Mouse (Mus musculus) megakaryocyte-erythroid progenitor cell, adult 5-6 weeks (primary cell): ENCODE measurements around the gene Rhox2h. TPM values are rescaled to one million over a fixed set of nuclear protein-coding genes. Genes with fewer than 3 reads are reported as not detected.
"Not testable (repeated sequence)": the region's sequence is repeated elsewhere in the genome, so short reads cannot be mapped to it uniquely, and the experiment has no call there.

Experiments used
- ATAC-seq: replicated peaks from 2 replicates; pipeline ENCODE4 v1.8.0; 2016; ENCODE audit warnings: mild to moderate bottlenecking, inconsistent platforms; ENCODE audit not compliant: severe bottlenecking, poor library complexity, low FRiP score, low TSS enrichment
- total RNA-seq, 2 experiments: library from RNA; stranded (forward) in 1 of 2; stranded (reverse) in 1 of 2; fragments of 200-1000, 215-1000 nt in 1 of 2; fragments of >200 nt in 1 of 2; fragmentation: Nextera tagmentation in 1 of 2; gene quantifications; 2 replicates each; pipeline ENCODE4 v1.2.3; 2014 to 2017

The Rhox2h gene
- total RNA-seq (2014; fragmentation: Nextera tagmentation) (not detected in 2 replicates), total RNA-seq (2017) (not detected in 2 replicates)

- ATAC-seq = not testable (repeated sequence)
Observed at GRCm38 (mm10) chrX:37673177-37673576, at the start of gene Rhox2h. Gene Rhox2h, minus strand, starts transcription at chrX:37673277.

GRCm38 (mm10) chrX:37701821-37702387 lies 28.8 kb upstream of the Rhox2h start:
- ATAC-seq = no peak

- ATAC-seq = no peak
Observed at GRCm38 (mm10) chrX:37692261-37692660, 19.2 kb upstream of the Rhox2h start.

DNA sequence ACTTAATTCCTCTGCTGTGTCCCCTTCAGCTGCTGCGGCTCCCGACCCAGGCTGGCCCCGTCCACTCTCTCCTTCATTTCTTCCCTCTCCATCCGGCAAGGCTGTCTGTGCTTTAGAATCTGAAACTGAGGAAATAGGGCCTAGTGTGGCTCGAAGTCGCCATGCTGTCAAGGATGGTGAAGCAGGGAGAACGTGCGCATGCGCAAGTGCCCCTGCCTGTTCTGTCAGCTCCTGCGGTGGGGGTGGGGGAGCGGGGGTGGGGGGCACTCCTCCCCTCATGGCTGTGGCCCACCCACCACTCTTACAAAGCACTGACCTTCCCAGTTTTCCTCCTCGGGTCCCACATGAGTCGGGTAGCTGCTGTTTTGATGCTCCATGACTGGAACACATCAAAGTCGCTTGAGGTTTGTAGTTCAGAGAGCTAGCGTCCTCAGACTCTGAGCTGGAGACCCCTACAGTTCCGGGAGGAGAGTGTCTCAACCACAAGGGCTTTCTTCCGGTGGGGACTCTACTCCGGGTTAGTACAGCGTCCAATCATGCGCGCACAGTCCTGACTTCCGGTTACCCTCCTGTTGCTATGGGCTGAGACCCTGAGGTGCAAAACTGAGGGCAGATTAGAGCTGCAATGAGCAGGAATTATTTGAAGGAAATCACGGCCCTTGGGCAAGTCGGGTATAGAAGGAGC lies 10.1 kb upstream of the Rhox2h start:
- no peak for ATAC-seq

GRCm38 (mm10) chrX:37668664-37669063 lies 4.4 kb downstream of the Rhox2h start, which contains the start of gene Rhox3h:
Gene Rhox3h, minus strand, starts transcription at chrX:37668764.
- not testable (repeated sequence) for ATAC-seq

GRCm38 (mm10) chrX:37651227-37651626 lies 21.9 kb downstream of the Rhox2h start, which contains the start of gene Rhox4g:
Gene Rhox4g, minus strand, starts transcription at chrX:37651327.
- ATAC-seq = not testable (repeated sequence)

- ATAC-seq = not testable (repeated sequence)
Observed at GRCm38 (mm10) chrX:37643370-37643769, 29.7 kb downstream of the Rhox2h start, which contains the start of gene Rhox2g. Gene Rhox2g, minus strand, starts transcription at chrX:37643470.

DNA sequence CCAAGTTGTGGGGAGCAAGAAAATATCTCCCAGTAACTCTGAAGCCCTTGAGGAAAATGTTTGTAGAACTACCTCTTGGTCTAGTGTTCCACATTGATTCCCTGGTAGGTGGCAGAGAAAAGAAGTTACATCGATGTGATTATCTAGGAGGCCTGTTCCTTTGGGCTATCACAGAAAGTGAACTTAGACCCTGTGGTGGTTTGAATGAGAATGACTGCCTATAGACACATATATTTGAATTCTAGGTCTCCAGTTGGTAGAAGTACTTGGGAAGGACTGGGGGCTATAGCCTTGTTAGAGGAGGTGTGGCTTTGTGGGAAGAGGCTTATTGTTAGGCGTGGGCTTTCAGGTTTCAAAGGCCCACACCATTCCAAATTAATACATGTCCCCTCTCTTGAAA lies 44.6 kb downstream of the Rhox2h start, which contains the start of gene Rhox3g:
Gene Rhox3g (minus strand): TSS at position 101 of the 400 bp plus-strand sequence.
- ATAC-seq = not testable (repeated sequence)

Other genes with a start within 250 kb of the Rhox2h start
- not detected in 2 replicates for gene Rhox4b, start 240.8 kb downstream of the Rhox2h start, total RNA-seq (2014; fragmentation: Nextera tagmentation)
- gene Rhox4b, start 240.8 kb downstream of the Rhox2h start, total RNA-seq (2017) = not detected in 2 replicates
- gene Rhox2c, start 219.6 kb downstream of the Rhox2h start, total RNA-seq (2014; fragmentation: Nextera tagmentation) = not detected in 2 replicates
- gene Rhox2c, start 219.6 kb downstream of the Rhox2h start, total RNA-seq (2017) = not detected in 2 replicates
- not detected in 2 replicates for gene Rhox3c, start 214.7 kb downstream of the Rhox2h start, total RNA-seq (2014; fragmentation: Nextera tagmentation)
- not detected in 2 replicates for gene Rhox3c, start 214.7 kb downstream of the Rhox2h start, total RNA-seq (2017)
- not detected in 2 replicates for gene Rhox4c, start 192.9 kb downstream of the Rhox2h start, total RNA-seq (2014; fragmentation: Nextera tagmentation)
- not detected in 2 replicates for gene Rhox4c, start 192.9 kb downstream of the Rhox2h start, total RNA-seq (2017)
- gene Rhox2d, start 179.8 kb downstream of the Rhox2h start, total RNA-seq (2014; fragmentation: Nextera tagmentation) = not detected in 2 replicates
- not detected in 2 replicates for gene Rhox2d, start 179.8 kb downstream of the Rhox2h start, total RNA-seq (2017)
- gene Rhox4d, start 158.9 kb downstream of the Rhox2h start, total RNA-seq (2014; fragmentation: Nextera tagmentation) = not detected in 2 replicates
- gene Rhox4d, start 158.9 kb downstream of the Rhox2h start, total RNA-seq (2017) = not detected in 2 replicates
- not detected in 2 replicates for gene Rhox2e, start 142.8 kb downstream of the Rhox2h start, total RNA-seq (2014; fragmentation: Nextera tagmentation)
- gene Rhox2e, start 142.8 kb downstream of the Rhox2h start, total RNA-seq (2017) = not detected in 2 replicates
- not detected in 2 replicates for gene Rhox3e, start 131.3 kb downstream of the Rhox2h start, total RNA-seq (2014; fragmentation: Nextera tagmentation)
- gene Rhox3e, start 131.3 kb downstream of the Rhox2h start, total RNA-seq (2017) = not detected in 2 replicates
- gene Rhox4e, start 115.9 kb downstream of the Rhox2h start, total RNA-seq (2014; fragmentation: Nextera tagmentation) = not detected in 2 replicates
- not detected in 2 replicates for gene Rhox4e, start 115.9 kb downstream of the Rhox2h start, total RNA-seq (2017)
- gene Rhox2f, start 101.9 kb downstream of the Rhox2h start, total RNA-seq (2014; fragmentation: Nextera tagmentation) = not detected in 2 replicates
- not detected in 2 replicates for gene Rhox2f, start 101.9 kb downstream of the Rhox2h start, total RNA-seq (2017)
- gene Rhox3f, start 92.3 kb downstream of the Rhox2h start, total RNA-seq (2014; fragmentation: Nextera tagmentation) = not detected in 2 replicates
- gene Rhox3f, start 92.3 kb downstream of the Rhox2h start, total RNA-seq (2017) = not detected in 2 replicates
- not detected in 2 replicates for gene Rhox4f, start 65.6 kb downstream of the Rhox2h start, total RNA-seq (2014; fragmentation: Nextera tagmentation)
- not detected in 2 replicates for gene Rhox4f, start 65.6 kb downstream of the Rhox2h start, total RNA-seq (2017)
- not detected in 2 replicates for gene Rhox3g, start 44.7 kb downstream of the Rhox2h start, total RNA-seq (2014; fragmentation: Nextera tagmentation)
- not detected in 2 replicates for gene Rhox3g, start 44.7 kb downstream of the Rhox2h start, total RNA-seq (2017)
- gene Rhox2g, start 29.8 kb downstream of the Rhox2h start, total RNA-seq (2014; fragmentation: Nextera tagmentation) = not detected in 2 replicates
- gene Rhox2g, start 29.8 kb downstream of the Rhox2h start, total RNA-seq (2017) = not detected in 2 replicates
- gene Rhox4g, start 21.9 kb downstream of the Rhox2h start, total RNA-seq (2014; fragmentation: Nextera tagmentation) = not detected in 2 replicates
- gene Rhox4g, start 21.9 kb downstream of the Rhox2h start, total RNA-seq (2017) = not detected in 2 replicates
- gene Rhox3h, start 4.5 kb downstream of the Rhox2h start, total RNA-seq (2014; fragmentation: Nextera tagmentation) = not detected in 2 replicates
- gene Rhox3h, start 4.5 kb downstream of the Rhox2h start, total RNA-seq (2017) = not detected in 2 replicates
- gene Rhox5, start 131.6 kb upstream of the Rhox2h start, total RNA-seq (2014; fragmentation: Nextera tagmentation) = not detected in 2 replicates
- not detected in 2 replicates for gene Rhox5, start 131.6 kb upstream of the Rhox2h start, total RNA-seq (2017)
- gene Rhox6, start 153.6 kb upstream of the Rhox2h start, total RNA-seq (2014; fragmentation: Nextera tagmentation) = not detected in 2 replicates
- not detected in 2 replicates for gene Rhox6, start 153.6 kb upstream of the Rhox2h start, total RNA-seq (2017)
- not detected in 2 replicates for gene Rhox7a, start 158.4 kb upstream of the Rhox2h start, total RNA-seq (2014; fragmentation: Nextera tagmentation)
- gene Rhox7a, start 158.4 kb upstream of the Rhox2h start, total RNA-seq (2017) = not detected in 2 replicates
- gene Rhox8, start 205.7 kb upstream of the Rhox2h start, total RNA-seq (2014; fragmentation: Nextera tagmentation) = 0.74 TPM in 1 of 2 replicates, not detected in the other
- not detected in 2 replicates for gene Rhox8, start 205.7 kb upstream of the Rhox2h start, total RNA-seq (2017)
- not detected in 2 replicates for gene Rhox7b, start 224.0 kb upstream of the Rhox2h start, total RNA-seq (2014; fragmentation: Nextera tagmentation)
- gene Rhox7b, start 224.0 kb upstream of the Rhox2h start, total RNA-seq (2017) = not detected in 2 replicates
- gene Rhox9, start 228.5 kb upstream of the Rhox2h start, total RNA-seq (2014; fragmentation: Nextera tagmentation) = not detected in 2 replicates
- gene Rhox9, start 228.5 kb upstream of the Rhox2h start, total RNA-seq (2017) = not detected in 2 replicates